8 mouse cellular contexts compared by ENCODE assay signal in the genomic region with DNA sequence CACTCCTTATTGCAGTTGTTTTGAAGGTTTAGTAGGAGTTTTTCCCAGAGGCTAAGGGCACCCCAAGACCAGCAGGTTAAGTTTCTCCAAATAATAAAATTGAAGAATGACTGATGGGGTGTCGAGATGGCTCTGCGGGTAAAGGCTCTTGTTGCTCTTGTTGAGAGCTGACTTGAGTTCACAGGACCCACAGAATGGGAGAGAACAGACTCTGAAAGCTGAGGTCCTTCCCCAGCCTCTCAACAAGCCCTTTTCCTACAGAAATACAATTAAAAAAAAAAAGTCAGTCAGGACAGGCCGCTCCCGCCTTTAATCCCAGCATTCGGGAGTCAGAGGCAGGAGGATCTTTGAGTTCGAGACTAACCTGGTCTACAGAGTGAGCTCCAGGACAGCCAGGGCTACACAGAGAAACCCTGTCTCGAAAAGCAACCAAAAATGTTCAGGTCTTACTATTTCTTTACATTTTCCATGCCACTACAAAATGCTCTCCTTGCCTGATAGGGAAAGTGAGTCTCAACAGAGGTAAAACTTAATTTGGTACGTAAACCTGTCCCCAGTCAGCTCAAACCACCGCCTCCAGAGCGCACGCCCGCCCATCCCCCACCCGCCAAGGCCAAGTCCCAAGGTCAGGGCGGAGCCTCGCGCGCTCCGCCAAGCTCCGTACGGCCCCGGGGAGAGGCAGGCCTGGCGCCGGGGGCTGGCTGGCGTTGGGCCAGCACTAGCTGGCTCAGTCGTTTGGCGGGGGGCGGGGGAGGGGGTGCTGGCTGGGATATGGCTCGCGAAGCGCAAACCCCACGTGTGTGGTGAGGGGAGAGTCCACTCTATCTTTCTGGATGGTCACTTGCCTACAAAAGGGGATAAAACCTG. TPM values are rescaled to one million over a fixed set of nuclear protein-coding genes. Genes with fewer than 3 reads are reported as not detected.
DNase-seq lines count a peak whose midpoint lies in the region; ATAC-seq and TF ChIP-seq lines count a peak whose summit lies in the region.

No protein-coding gene starts in this region.

- peak overlapping the region; percentile 57 for H3K4me2 ChIP-seq in forebrain, embryonic 13.5 days
- H3K4me2 ChIP-seq in hindbrain, embryonic 13.5 days: peak overlapping the region; percentile 53

- peak; percentile 15 to 39; a peak in 1 of 4 replicates for TF ChIP-seq EP300 in MEL (IDR thresholded peaks at IDR 0.05; ENCODE audit: low read depth in 1 of 2, low read length in 2 of 2)

- peak overlapping the region; percentile 41 to 68 for H3K4me3 ChIP-seq in MEL (ENCODE audit: control insufficient read depth in 1 of 2, insufficient read depth in 1 of 2, low read depth in 2 of 2, low read length in 2 of 2)
- peak overlapping the region; percentile 26 for H3K4me3 ChIP-seq in forebrain, embryonic 13.5 days
- peak overlapping the region; percentile 28 for H3K4me3 ChIP-seq in hindbrain, embryonic 13.5 days
- peak overlapping the region; percentile 48; the same call in 1 of the 2 replicates for H3K4me3 ChIP-seq in liver, adult 2 months (ENCODE audit: insufficient read depth, low read depth, low read length)

- peak overlapping the region; percentile 74 for H3K9ac ChIP-seq in MEL (ENCODE audit: control insufficient read depth, low read depth, low read length, poor library complexity, severe bottlenecking)
- H3K9ac ChIP-seq in forebrain, embryonic 13.5 days: peak overlapping the region; percentile 50
- peak overlapping the region; percentile 68 for H3K9ac ChIP-seq in hindbrain, embryonic 13.5 days
- H3K9ac ChIP-seq in liver, adult 2 months (ENCODE audit: low read depth, low read length): peak overlapping the region; percentile 80

- H3K79me2 ChIP-seq in MEL (ENCODE audit: control insufficient read depth, insufficient read depth, low read length, poor library complexity): peaks cover 11% of the 10 kb centered on the region; the same call in 1 of the 2 replicates
- peaks cover 9% of the 10 kb centered on the region; the same call in 1 of the 2 replicates for H3K79me2 ChIP-seq in liver, adult 2 months (ENCODE audit: control insufficient read depth, insufficient read depth, low read length)

- H3K36me3 ChIP-seq in MEL (ENCODE audit: control insufficient read depth in 1 of 2, insufficient read depth in 2 of 2, low read length in 2 of 2): peaks cover 0 to 4% of the 10 kb centered on the region in 2 experiments; a peak in 2 of 4 replicates
- H3K36me3 ChIP-seq in forebrain, embryonic 13.5 days (ENCODE audit: poor library complexity, severe bottlenecking): 0 out of 2 replicates have a peak, but pooled peaks cover under 1% of the 10 kb centered on the region
- no peaks in the 10 kb centered on the region for H3K36me3 ChIP-seq in hindbrain, embryonic 13.5 days
- no peaks in the 10 kb centered on the region for H3K36me3 ChIP-seq in liver, adult 2 months (ENCODE audit: control insufficient read depth, insufficient read depth, low read length)

- no peak for TF ChIP-seq POLR2A in MEL (IDR thresholded peaks at IDR 0.05; ENCODE audit: control insufficient read depth in 1 of 2, insufficient read depth in 1 of 2, low read depth in 1 of 2, low read length in 2 of 2, poor library complexity in 1 of 2)
- TF ChIP-seq POLR2A in brain, embryonic 14.5 days (IDR thresholded peaks at IDR 0.05; ENCODE audit: borderline replicate concordance, extremely low read depth, insufficient read depth, insufficient read length, poor library complexity, severe bottlenecking): no peak
- no peak for TF ChIP-seq POLR2A in liver, adult 2 months (IDR thresholded peaks at IDR 0.05; ENCODE audit: extremely low read depth, insufficient read depth, low read length)

- DNase-seq in MEL (ENCODE audit: low read depth, low spot score): peak; percentile 85
- DNase-seq in brain, embryonic 14.5 days (ENCODE audit: low read depth): peak; percentile 92
- DNase-seq in liver, adult 2 months (ENCODE audit: extremely low read depth, low read depth, low spot score): peak; percentile 53
- DNase-seq in natural killer cell, adult 2 months (ENCODE audit: low spot score in 2 of 2): peak; percentile 53 to 70
- DNase-seq in thymus, adult 18-20 months: peak; percentile 58 to 72
- DNase-seq in left cerebral cortex, adult 9 months (ENCODE audit: low spot score in 2 of 2): no peak

- no peaks in the 10 kb centered on the region for H3K9me3 ChIP-seq in MEL (replicated peaks; ENCODE audit: insufficient read depth, low read length)
- H3K9me3 ChIP-seq in forebrain, embryonic 13.5 days (replicated peaks): no peaks in the 10 kb centered on the region
- no peaks in the 10 kb centered on the region for H3K9me3 ChIP-seq in hindbrain, embryonic 13.5 days

- ATAC-seq in forebrain, embryonic 13.5 days: no peak
- ATAC-seq in hindbrain, embryonic 13.5 days (ENCODE audit: low FRiP score): no peak

- WGBS in forebrain, embryonic 13.5 days: 8% methylated on average over 31 of the region's 31 CpGs
- 5% methylated on average over 31 of the region's 31 CpGs for WGBS in hindbrain, embryonic 13.5 days
- WGBS in liver, adult 2 months: 6% methylated on average over 31 of the region's 31 CpGs

- TF ChIP-seq CTCF in MEL (IDR thresholded peaks at IDR 0.05 in 2 of 3, conservative IDR thresholded peaks at IDR 0.05 in 1 of 3; ENCODE audit: control insufficient read depth in 1 of 3, insufficient read depth in 1 of 3, low read depth in 2 of 3, low read length in 3 of 3, poor library complexity in 1 of 3, severe bottlenecking in 1 of 3): no peak
- no peak for TF ChIP-seq CTCF in brain, embryonic 14.5 days (IDR thresholded peaks at IDR 0.05; ENCODE audit: borderline replicate concordance, extremely low read depth, insufficient read depth, insufficient read length)
- no peak for TF ChIP-seq CTCF in liver, adult 2 months (IDR thresholded peaks at IDR 0.05; ENCODE audit: low read depth, low read length)

- TF ChIP-seq RAD21 in MEL (IDR thresholded peaks at IDR 0.05; ENCODE audit: low read depth, low read length): no peak

- peaks cover 10 to 29% of the 10 kb centered on the region in 2 experiments for H3K4me1 ChIP-seq in MEL (ENCODE audit: control insufficient read depth in 1 of 2, insufficient read depth in 2 of 2, low read length in 2 of 2)
- peaks cover 53% of the 10 kb centered on the region for H3K4me1 ChIP-seq in forebrain, embryonic 13.5 days
- H3K4me1 ChIP-seq in hindbrain, embryonic 13.5 days (replicated peaks): peaks cover 52% of the 10 kb centered on the region
- peaks cover 18% of the 10 kb centered on the region for H3K4me1 ChIP-seq in liver, adult 2 months (ENCODE audit: control insufficient read depth, insufficient read depth, low read length)

- peak overlapping the region; percentile 63 for H3K27ac ChIP-seq in MEL (ENCODE audit: control insufficient read depth, low read depth, low read length)
- H3K27ac ChIP-seq in forebrain, embryonic 13.5 days: peak overlapping the region; percentile 100
- peak overlapping the region; percentile 100 for H3K27ac ChIP-seq in hindbrain, embryonic 13.5 days
- peak overlapping the region; percentile 66 for H3K27ac ChIP-seq in liver, adult 2 months (replicated peaks; ENCODE audit: insufficient read depth, low read depth, low read length)

- no peaks in the 10 kb centered on the region for H3K27me3 ChIP-seq in MEL (ENCODE audit: control insufficient read depth in 1 of 2, insufficient read depth in 2 of 2, low read length in 2 of 2)
- H3K27me3 ChIP-seq in forebrain, embryonic 13.5 days: no peaks in the 10 kb centered on the region
- H3K27me3 ChIP-seq in hindbrain, embryonic 13.5 days: 0 out of 2 replicates have a peak, but pooled peaks cover 6% of the 10 kb centered on the region
- no peaks in the 10 kb centered on the region for H3K27me3 ChIP-seq in liver, adult 2 months (ENCODE audit: control insufficient read depth, insufficient read depth, low read length)

RNA-seq across cellular contexts. Expression of a gene that starts 2.5 kb away (rescaled TPM):
- 11.1 and 16.5 TPM in 2 replicates for total RNA-seq in MEL (2012; rRNA removed)
- 10 to 100 TPM in 1 of 2 experiments, not detected in 1; 18.8 TPM for polyA plus RNA-seq in MEL (2012; ENCODE audit: insufficient read depth in 1 of 2, insufficient read length in 2 of 2, low read depth in 1 of 2, low replicate concordance in 2 of 2, missing spikeins in 1 of 2)
- polyA plus RNA-seq in brain, embryonic 14.5 days (2012; rRNA removed): 281 and 291 TPM in 2 replicates
- 58.6 and 68.8 TPM in 2 replicates for polyA plus RNA-seq in forebrain, embryonic 13.5 days (2015; fragmentation: Nextera tagmentation; extraction: Ambion mirVana)
- polyA plus RNA-seq in hindbrain, embryonic 13.5 days (2015; fragmentation: Nextera tagmentation; extraction: Ambion mirVana): 79.2 and 94.3 TPM in 2 replicates
- total RNA-seq in liver, adult 2 months (2014; rRNA removed): 26.6 and 36.6 TPM in 2 replicates
- polyA plus RNA-seq in liver, adult 2 months (2012; rRNA removed): 111 and 120 TPM in 2 replicates

RNA-seq across cellular contexts. Expression of a gene that starts 7.0 kb away (rescaled TPM):
- total RNA-seq in MEL (2012; rRNA removed): 0.03 TPM in 1 of 2 replicates, not detected in the other
- polyA plus RNA-seq in MEL (2012; ENCODE audit: insufficient read depth in 1 of 2, insufficient read length in 2 of 2, low read depth in 1 of 2, low replicate concordance in 2 of 2, missing spikeins in 1 of 2): not detected
- polyA plus RNA-seq in brain, embryonic 14.5 days (2012; rRNA removed): 0.10 and 0.23 TPM in 2 replicates
- 0.05 and 0.11 TPM in 2 replicates for polyA plus RNA-seq in forebrain, embryonic 13.5 days (2015; fragmentation: Nextera tagmentation; extraction: Ambion mirVana)
- 0.04 and 0.09 TPM in 2 replicates for polyA plus RNA-seq in hindbrain, embryonic 13.5 days (2015; fragmentation: Nextera tagmentation; extraction: Ambion mirVana)
- not detected in 2 replicates for total RNA-seq in liver, adult 2 months (2014; rRNA removed)
- polyA plus RNA-seq in liver, adult 2 months (2012; rRNA removed): not detected in 2 replicates

RNA-seq across cellular contexts. Expression of a gene that starts 22.1 kb away (rescaled TPM):
- total RNA-seq in MEL (2012; rRNA removed): 0.19 and 0.20 TPM in 2 replicates
- under 1 TPM in 1 of 2 experiments, not detected in 1; 0.72 TPM for polyA plus RNA-seq in MEL (2012; ENCODE audit: insufficient read depth in 1 of 2, insufficient read length in 2 of 2, low read depth in 1 of 2, low replicate concordance in 2 of 2, missing spikeins in 1 of 2)
- not detected in 2 replicates for polyA plus RNA-seq in brain, embryonic 14.5 days (2012; rRNA removed)
- polyA plus RNA-seq in forebrain, embryonic 13.5 days (2015; fragmentation: Nextera tagmentation; extraction: Ambion mirVana): not detected in 2 replicates
- polyA plus RNA-seq in hindbrain, embryonic 13.5 days (2015; fragmentation: Nextera tagmentation; extraction: Ambion mirVana): not detected in 2 replicates
- 0.28 and 0.54 TPM in 2 replicates for total RNA-seq in liver, adult 2 months (2014; rRNA removed)
- polyA plus RNA-seq in liver, adult 2 months (2012; rRNA removed): 0.11 and 1.0 TPM in 2 replicates

RNA-seq across cellular contexts. Expression of a gene that starts 23.2 kb away (rescaled TPM):
- 152 and 172 TPM in 2 replicates for total RNA-seq in MEL (2012; rRNA removed)
- polyA plus RNA-seq in MEL (2012; ENCODE audit: insufficient read depth in 1 of 2, insufficient read length in 2 of 2, low read depth in 1 of 2, low replicate concordance in 2 of 2, missing spikeins in 1 of 2): 1,000 to 10,000 TPM in 1 of 2 experiments, 100 to 1,000 TPM in 1; 514 to 2,024 TPM
- 159 and 208 TPM in 2 replicates for polyA plus RNA-seq in brain, embryonic 14.5 days (2012; rRNA removed)
- polyA plus RNA-seq in forebrain, embryonic 13.5 days (2015; fragmentation: Nextera tagmentation; extraction: Ambion mirVana): 238 and 239 TPM in 2 replicates
- 191 and 193 TPM in 2 replicates for polyA plus RNA-seq in hindbrain, embryonic 13.5 days (2015; fragmentation: Nextera tagmentation; extraction: Ambion mirVana)
- total RNA-seq in liver, adult 2 months (2014; rRNA removed): 30.8 and 35.4 TPM in 2 replicates
- polyA plus RNA-seq in liver, adult 2 months (2012; rRNA removed): 35.4 and 51.8 TPM in 2 replicates

RNA-seq across cellular contexts. Expression of a gene that starts 27.3 kb away (rescaled TPM):
- total RNA-seq in MEL (2012; rRNA removed): 0.65 and 0.75 TPM in 2 replicates
- 1 to 10 TPM in 1 of 2 experiments, not detected in 1; 3.0 TPM for polyA plus RNA-seq in MEL (2012; ENCODE audit: insufficient read depth in 1 of 2, insufficient read length in 2 of 2, low read depth in 1 of 2, low replicate concordance in 2 of 2, missing spikeins in 1 of 2)
- 0.40 and 0.58 TPM in 2 replicates for polyA plus RNA-seq in brain, embryonic 14.5 days (2012; rRNA removed)
- 0.10 TPM in 1 of 2 replicates, not detected in the other for polyA plus RNA-seq in forebrain, embryonic 13.5 days (2015; fragmentation: Nextera tagmentation; extraction: Ambion mirVana)
- polyA plus RNA-seq in hindbrain, embryonic 13.5 days (2015; fragmentation: Nextera tagmentation; extraction: Ambion mirVana): 0.14 and 0.23 TPM in 2 replicates
- 10.6 and 16.3 TPM in 2 replicates for total RNA-seq in liver, adult 2 months (2014; rRNA removed)
- 26.5 and 28.0 TPM in 2 replicates for polyA plus RNA-seq in liver, adult 2 months (2012; rRNA removed)

Comparison
In these comparisons a context has a peak if more than half of its experiments do, and no peak if none do; other contexts are left out.
1. DNase-seq: peak in MEL (single experiment), brain, embryonic 14.5 days (single experiment), liver, adult 2 months (single experiment), natural killer cell, adult 2 months (2 of 2) and thymus, adult 18-20 months (2 of 2); none in left cerebral cortex, adult 9 months (0 of 2).
2. Peak in every context shown above with its lines, with median percentiles within 50 percentile points of each other: H3K27ac ChIP-seq, H3K4me3 ChIP-seq and H3K9ac ChIP-seq.